Mouse (Mus musculus): ENCODE data around the gene Atp11a. TPM values are rescaled to one million over a fixed set of nuclear protein-coding genes. Genes with fewer than 3 reads are reported as not detected.

Atp11a gene
- polyA plus RNA-seq, 1 experiment from 2014 or later, result 1.0 TPM

DNA sequence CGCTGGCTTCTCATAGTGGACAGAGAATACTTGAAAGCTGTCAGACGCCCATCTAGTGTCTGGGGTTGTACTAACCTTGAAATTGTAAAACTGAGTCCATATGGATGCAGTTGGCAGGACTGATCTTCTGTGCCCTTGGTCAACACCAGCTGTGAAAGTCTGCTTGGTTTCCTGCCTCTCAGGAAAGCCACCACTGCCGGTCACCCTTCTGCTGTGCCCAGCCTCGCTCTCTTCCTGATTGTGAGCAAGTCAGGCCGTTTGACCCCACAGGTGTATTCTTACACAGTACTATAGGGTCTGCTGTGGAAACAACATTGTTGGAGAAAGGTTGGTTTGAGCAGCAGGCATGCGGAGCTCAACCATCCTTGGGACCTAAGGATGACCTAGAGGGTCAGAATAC, 120.3 kb downstream of the Atp11a start:
- H3K4me2 ChIP-seq (ENCODE audit: low read depth, low read length), result no peak overlapping the region
- H3K27ac ChIP-seq (ENCODE audit: low read length), result no peak overlapping the region
- peaks cover 44% of the 10 kb centered on the region for H3K27me3 ChIP-seq (ENCODE audit: control insufficient read depth, insufficient read depth, low read depth, low read length)
- no peaks in the 10 kb centered on the region; the same call in none of the 2 replicates for H3K4me1 ChIP-seq (ENCODE audit: control insufficient read depth, low read depth, low read length)
- H3K4me3 ChIP-seq (ENCODE audit: low read depth, low read length), result no peak overlapping the region
- H3K36me3 ChIP-seq (ENCODE audit: control insufficient read depth, insufficient read depth), result no peaks in the 10 kb centered on the region
- no peak for ATAC-seq (ENCODE audit: low read depth)
- WGBS (ENCODE audit: insufficient replicate concordance), result 47% methylated on average over 6 of the region's 6 CpGs
- no peaks in the 10 kb centered on the region for H3K9me3 ChIP-seq (replicated peaks; ENCODE audit: control insufficient read depth, low read length)
- H3K9ac ChIP-seq (ENCODE audit: low read depth, low read length), result no peak overlapping the region

DNA sequence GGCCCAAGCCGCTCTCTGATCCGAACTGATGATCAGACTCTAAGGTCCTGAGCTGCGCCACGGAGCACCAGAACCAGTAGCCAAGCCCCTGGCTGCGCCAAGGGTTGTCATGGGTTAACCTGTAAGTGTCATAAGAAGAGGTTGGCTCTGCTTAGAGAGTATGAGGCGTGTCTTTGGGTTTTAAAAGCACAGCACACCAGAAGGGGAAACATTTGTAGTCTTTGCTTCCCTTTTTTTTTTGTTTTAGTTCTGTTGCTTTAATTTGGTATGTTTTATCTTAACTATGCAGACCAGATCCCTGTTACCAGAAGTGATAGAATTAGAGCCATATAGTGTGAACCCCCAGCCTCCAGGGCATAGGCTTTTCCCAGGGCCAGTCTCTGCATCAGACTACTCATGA, 123.3 kb downstream of the Atp11a start:
- no peaks in the 10 kb centered on the region; the same call in 1 of the 2 replicates for H3K4me1 ChIP-seq (ENCODE audit: control insufficient read depth, low read depth, low read length)
- 63% methylated on average over 6 of the region's 6 CpGs for WGBS (ENCODE audit: insufficient replicate concordance)
- H3K9ac ChIP-seq (ENCODE audit: low read depth, low read length), result no peak overlapping the region
- no peak overlapping the region for H3K4me2 ChIP-seq (ENCODE audit: low read depth, low read length)
- H3K36me3 ChIP-seq (ENCODE audit: control insufficient read depth, insufficient read depth), result no peaks in the 10 kb centered on the region
- H3K27me3 ChIP-seq (ENCODE audit: control insufficient read depth, insufficient read depth, low read depth, low read length), result peaks cover 29% of the 10 kb centered on the region
- H3K4me3 ChIP-seq (ENCODE audit: low read depth, low read length), result no peak overlapping the region
- no peak for ATAC-seq (ENCODE audit: low read depth)
- no peak overlapping the region for H3K27ac ChIP-seq (ENCODE audit: low read length)
- no peaks in the 10 kb centered on the region for H3K9me3 ChIP-seq (replicated peaks; ENCODE audit: control insufficient read depth, low read length)

DNA sequence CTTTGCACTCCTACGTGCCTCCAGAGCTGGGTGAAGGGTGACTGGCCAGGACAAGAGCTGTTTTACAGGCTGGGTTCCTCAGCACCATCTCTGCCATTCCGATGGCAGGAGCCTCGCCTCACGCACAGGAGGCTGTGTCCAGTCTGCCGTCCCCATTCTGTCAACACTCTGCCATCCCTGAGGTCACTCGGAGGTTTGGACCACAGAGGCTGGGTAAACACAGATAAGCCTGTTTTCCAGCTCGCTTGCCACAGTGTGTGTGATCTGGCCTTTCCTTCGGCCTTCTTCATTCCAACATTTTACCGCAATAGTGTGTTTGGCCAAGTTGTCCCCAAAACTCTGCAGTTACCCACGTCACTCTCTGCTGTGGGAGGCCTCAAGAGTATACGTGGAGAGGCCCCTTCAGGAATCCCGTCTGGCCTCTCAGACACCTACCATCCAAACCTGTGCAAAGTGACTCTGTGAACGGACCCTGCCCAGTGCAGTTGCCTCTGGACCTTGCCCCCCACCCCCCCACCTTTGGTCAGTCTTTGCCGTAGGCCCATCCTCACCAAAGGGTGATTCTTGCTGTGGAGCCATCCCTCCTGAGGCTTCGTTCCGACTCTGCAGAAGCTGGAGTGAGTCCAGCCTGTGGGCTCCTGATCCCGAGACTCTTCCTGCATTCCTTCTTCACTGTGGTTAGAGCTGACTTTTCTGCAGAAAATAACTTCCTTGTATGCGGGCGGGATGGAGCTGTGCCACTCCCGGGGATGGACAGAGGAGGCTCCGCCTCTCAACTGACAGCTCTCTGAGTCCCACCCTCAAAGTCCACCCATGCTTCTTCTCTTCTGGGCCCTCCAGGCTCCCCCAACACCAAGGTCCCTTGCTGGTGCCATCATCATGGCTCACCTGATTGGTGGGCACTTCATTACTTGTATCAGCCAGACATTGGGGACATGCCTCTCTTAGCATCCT, 126.5 kb downstream of the Atp11a start:
- ATAC-seq (ENCODE audit: low read depth), result no peak

DNA sequence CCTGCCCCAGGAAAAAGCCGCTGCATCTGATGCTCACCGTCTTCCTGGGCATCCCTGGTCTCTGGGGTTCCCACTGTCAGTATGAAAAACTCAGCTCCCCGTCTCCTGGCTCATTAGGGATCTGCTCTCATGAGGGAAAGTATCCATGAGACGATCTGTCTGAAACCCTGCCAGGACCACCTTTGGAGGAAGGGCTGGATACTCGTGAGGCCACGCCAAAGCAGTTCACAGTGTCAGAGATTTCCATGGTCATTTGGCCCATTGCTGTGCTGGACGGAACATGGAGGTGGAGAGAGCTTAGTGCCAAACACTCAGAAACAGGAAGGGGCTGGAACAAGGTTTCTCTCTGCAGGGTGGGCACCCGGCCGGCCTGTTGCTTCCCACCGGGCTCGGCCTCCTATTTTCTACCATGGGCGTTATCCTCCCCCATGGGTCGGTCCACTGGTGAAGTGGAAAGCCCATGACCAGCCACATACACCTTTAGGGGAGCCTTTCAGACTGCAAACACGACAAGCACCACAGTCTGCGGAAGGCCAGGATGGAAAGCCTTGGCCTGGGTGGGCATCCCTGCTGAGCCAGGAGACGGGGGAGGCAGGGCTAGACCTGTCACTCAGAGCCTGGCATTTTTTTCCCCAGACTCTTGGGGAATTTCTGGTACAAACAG, 131.1 kb downstream of the Atp11a start:
- H3K9ac ChIP-seq (ENCODE audit: low read depth, low read length), result no peak overlapping the region
- H3K36me3 ChIP-seq (ENCODE audit: control insufficient read depth, insufficient read depth), result no peaks in the 10 kb centered on the region
- H3K27ac ChIP-seq (ENCODE audit: low read length), result no peak overlapping the region
- WGBS (ENCODE audit: insufficient replicate concordance), result 76% methylated on average over 16 of the region's 16 CpGs
- H3K9me3 ChIP-seq (replicated peaks; ENCODE audit: control insufficient read depth, low read length), result no peaks in the 10 kb centered on the region
- no peak for ATAC-seq (ENCODE audit: low read depth)
- peaks cover 15% of the 10 kb centered on the region for H3K27me3 ChIP-seq (ENCODE audit: control insufficient read depth, insufficient read depth, low read depth, low read length)
- no peak overlapping the region for H3K4me3 ChIP-seq (ENCODE audit: low read depth, low read length)
- H3K4me1 ChIP-seq (ENCODE audit: control insufficient read depth, low read depth, low read length), result no peaks in the 10 kb centered on the region; the same call in 1 of the 2 replicates
- no peak overlapping the region for H3K4me2 ChIP-seq (ENCODE audit: low read depth, low read length)

More for the DNA sequence above, 126.5 kb downstream of the Atp11a start:
- Histone ChIP-seq H3K27me3 (ENCODE audit: control insufficient read depth, insufficient read depth, low read depth, low read length) (peaks cover 15% of the 10 kb centered on the region), H3K9ac (ENCODE audit: low read depth, low read length) (no peak overlapping the region), H3K36me3 (ENCODE audit: control insufficient read depth, insufficient read depth) (no peaks in the 10 kb centered on the region), H3K4me3 (ENCODE audit: low read depth, low read length) (no peak overlapping the region), H3K9me3 (replicated peaks; ENCODE audit: control insufficient read depth, low read length) (no peaks in the 10 kb centered on the region), H3K4me1 (ENCODE audit: control insufficient read depth, low read depth, low read length) (no peaks in the 10 kb centered on the region; the same call in 1 of the 2 replicates), H3K4me2 (ENCODE audit: low read depth, low read length) (no peak overlapping the region), H3K27ac (ENCODE audit: low read length) (no peak overlapping the region)
- WGBS (ENCODE audit: insufficient replicate concordance), result 52% methylated on average over 21 of the region's 21 CpGs

DNA sequence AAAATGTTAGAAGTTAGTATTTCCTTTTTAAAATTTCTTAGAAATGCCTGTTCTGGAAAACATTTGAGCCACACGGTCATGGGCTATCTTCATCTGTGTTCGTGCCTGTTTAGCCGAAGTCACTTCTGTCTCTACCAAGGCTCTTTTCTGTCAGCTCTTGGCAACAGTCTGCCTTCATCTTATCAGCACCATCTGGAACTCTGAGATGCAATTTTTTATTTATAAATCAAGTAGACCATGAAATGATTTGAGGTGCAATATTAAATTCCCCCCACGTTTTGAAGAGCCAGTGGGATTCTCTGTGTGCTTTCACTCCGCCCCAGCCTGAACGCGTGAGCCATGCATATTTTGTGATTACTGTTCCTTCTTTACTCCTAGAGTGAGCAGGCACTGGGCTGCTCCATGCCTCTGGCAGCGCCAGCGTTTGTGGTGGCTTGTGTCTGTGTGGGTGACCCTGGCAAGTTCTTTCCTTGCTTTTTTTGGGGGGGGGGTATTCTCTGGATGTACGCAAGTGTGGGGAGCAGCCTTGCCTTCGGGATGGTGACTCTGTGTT, 132.3 kb downstream of the Atp11a start:
- no peak for ATAC-seq (ENCODE audit: low read depth)
- peaks cover 10% of the 10 kb centered on the region for H3K27me3 ChIP-seq (ENCODE audit: control insufficient read depth, insufficient read depth, low read depth, low read length)

DNA sequence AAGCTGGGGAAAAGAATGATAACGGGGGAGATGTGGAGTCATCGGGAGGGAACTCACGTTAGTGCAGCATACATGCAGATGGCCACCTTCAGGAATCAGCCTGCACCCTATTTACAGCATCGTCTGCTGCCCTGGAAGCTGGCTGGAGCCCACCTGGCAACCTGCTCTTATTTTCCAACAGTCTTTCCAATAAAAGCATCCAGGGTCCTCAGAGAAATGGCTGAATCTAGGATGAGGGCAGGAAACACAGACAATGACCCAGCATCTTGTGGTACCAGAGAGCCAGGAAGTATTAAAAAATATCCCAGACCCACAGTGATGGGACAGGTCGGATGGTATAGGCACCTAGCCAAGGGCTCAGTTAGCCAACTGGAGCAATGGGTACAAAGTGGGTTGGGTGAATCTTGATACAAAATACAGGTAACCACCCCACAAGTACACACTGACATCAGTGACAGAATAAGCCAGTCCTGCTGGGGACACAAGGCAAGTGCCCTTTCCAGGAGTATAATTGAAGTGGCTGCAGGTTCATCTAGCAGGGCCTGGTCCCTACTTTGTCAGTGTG, 136.2 kb downstream of the Atp11a start:
- no peak overlapping the region for H3K4me2 ChIP-seq (ENCODE audit: low read depth, low read length)
- H3K4me3 ChIP-seq (ENCODE audit: low read depth, low read length), result no peak overlapping the region
- no peaks in the 10 kb centered on the region for H3K4me1 ChIP-seq (ENCODE audit: control insufficient read depth, low read depth, low read length)
- H3K9me3 ChIP-seq (replicated peaks; ENCODE audit: control insufficient read depth, low read length), result no peaks in the 10 kb centered on the region
- no peak for ATAC-seq (ENCODE audit: low read depth)
- peaks cover 13% of the 10 kb centered on the region for H3K27me3 ChIP-seq (ENCODE audit: control insufficient read depth, insufficient read depth, low read depth, low read length)
- no peaks in the 10 kb centered on the region for H3K36me3 ChIP-seq (ENCODE audit: control insufficient read depth, insufficient read depth)
- H3K27ac ChIP-seq (ENCODE audit: low read length), result no peak overlapping the region
- 44% methylated on average over 5 of the region's 5 CpGs for WGBS (ENCODE audit: insufficient replicate concordance)
- no peak overlapping the region for H3K9ac ChIP-seq (ENCODE audit: low read depth, low read length)

More for the DNA sequence above, 132.3 kb downstream of the Atp11a start:
- no peak overlapping the region for H3K27ac ChIP-seq (ENCODE audit: low read length)
- no peak overlapping the region for H3K4me2 ChIP-seq (ENCODE audit: low read depth, low read length)
- H3K4me3 ChIP-seq (ENCODE audit: low read depth, low read length), result no peak overlapping the region
- 70% methylated on average over 11 of the region's 11 CpGs for WGBS (ENCODE audit: insufficient replicate concordance)
- no peak overlapping the region for H3K9ac ChIP-seq (ENCODE audit: low read depth, low read length)
- no peaks in the 10 kb centered on the region for H3K9me3 ChIP-seq (replicated peaks; ENCODE audit: control insufficient read depth, low read length)
- H3K36me3 ChIP-seq (ENCODE audit: control insufficient read depth, insufficient read depth), result no peaks in the 10 kb centered on the region
- no peaks in the 10 kb centered on the region for H3K4me1 ChIP-seq (ENCODE audit: control insufficient read depth, low read depth, low read length)

DNA sequence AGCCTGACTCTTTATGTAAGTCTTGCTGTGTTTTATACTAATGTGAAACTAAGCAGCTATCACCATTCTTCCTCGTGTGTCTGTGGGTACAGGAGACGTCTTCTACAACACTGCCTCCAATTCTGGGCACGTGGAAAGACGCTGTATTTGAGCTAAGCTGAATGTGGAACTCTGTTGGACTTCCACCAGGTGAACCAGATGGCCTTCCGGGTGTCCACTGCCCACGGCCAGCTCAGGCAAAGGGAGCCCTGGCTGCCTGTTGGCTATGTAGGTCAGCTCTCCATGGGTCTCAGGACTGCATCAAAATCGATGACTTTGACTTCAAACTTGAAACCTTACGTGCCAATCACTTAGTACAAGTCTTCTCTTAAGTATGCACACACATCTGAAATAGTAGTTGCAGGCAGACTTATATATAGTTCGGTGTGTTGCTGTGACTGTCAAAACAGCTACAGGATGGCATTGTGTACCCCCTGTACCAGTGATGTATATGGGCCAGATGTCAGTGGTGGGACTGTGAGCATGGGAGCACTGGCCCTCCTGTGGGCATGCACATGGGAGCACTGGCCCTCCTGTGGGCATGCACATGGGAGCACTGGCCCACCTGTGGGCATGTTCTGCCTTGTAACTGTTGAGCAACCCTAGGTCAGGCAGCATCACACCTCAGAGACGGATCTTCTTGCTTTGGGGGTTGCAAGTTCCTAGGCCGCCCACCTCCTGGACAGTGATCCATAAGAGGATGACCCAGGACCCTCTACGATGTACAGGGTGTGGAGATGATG, 137.2 kb downstream of the Atp11a start:
- Histone ChIP-seq H3K36me3 (ENCODE audit: control insufficient read depth, insufficient read depth) (no peaks in the 10 kb centered on the region), H3K4me3 (ENCODE audit: low read depth, low read length) (no peak overlapping the region), H3K4me2 (ENCODE audit: low read depth, low read length) (no peak overlapping the region), H3K4me1 (ENCODE audit: control insufficient read depth, low read depth, low read length) (no peaks in the 10 kb centered on the region), H3K27me3 (ENCODE audit: control insufficient read depth, insufficient read depth, low read depth, low read length) (peaks cover 16% of the 10 kb centered on the region), H3K9me3 (replicated peaks; ENCODE audit: control insufficient read depth, low read length) (no peaks in the 10 kb centered on the region), H3K9ac (ENCODE audit: low read depth, low read length) (no peak overlapping the region), H3K27ac (ENCODE audit: low read length) (no peak overlapping the region)
- no peak for ATAC-seq (ENCODE audit: low read depth)
- WGBS (ENCODE audit: insufficient replicate concordance), result 59% methylated on average over 12 of the region's 12 CpGs

DNA sequence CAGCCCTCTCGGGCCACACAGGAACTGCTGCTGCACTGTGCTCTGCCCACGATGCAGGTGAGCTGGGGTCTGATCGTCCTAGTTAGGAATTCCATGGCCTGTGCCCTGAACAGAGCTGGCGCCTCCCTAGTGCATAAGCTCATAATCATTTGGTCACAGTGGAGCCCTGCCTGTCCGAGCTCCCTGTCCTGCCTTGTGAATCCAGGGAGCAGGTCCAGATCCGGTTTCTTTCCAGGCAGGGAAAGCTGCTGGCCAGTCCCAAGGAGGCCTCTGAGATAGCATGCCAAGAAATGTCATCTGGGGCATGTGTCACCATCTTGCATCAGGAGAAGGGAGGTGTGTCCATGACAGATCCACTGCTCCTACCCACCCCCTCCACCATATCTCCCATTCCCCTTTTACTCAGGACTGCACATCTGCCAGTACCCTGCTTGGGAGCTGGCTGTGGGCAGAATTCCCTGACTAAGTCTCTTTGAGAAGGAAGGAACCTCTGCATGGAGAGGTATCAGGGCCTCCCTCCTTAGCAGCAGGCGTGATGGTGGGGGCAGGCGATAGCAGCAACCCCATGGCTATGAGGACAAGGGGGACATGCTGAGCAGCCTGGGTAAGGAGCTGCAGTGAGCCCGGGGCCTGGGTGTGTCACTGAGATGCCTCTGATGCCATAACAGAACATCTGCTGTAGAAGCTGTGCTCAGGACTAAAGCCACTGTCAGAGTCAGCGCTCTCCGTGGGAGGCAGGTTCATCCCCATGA, 138.1 kb downstream of the Atp11a start:
- ATAC-seq (ENCODE audit: low read depth), result no peak
- H3K4me3 ChIP-seq (ENCODE audit: low read depth, low read length), result no peak overlapping the region
- 59% methylated on average over 11 of the region's 11 CpGs for WGBS (ENCODE audit: insufficient replicate concordance)
- no peaks in the 10 kb centered on the region for H3K4me1 ChIP-seq (ENCODE audit: control insufficient read depth, low read depth, low read length)
- no peaks in the 10 kb centered on the region for H3K36me3 ChIP-seq (ENCODE audit: control insufficient read depth, insufficient read depth)
- peaks cover 22% of the 10 kb centered on the region for H3K27me3 ChIP-seq (ENCODE audit: control insufficient read depth, insufficient read depth, low read depth, low read length)
- H3K4me2 ChIP-seq (ENCODE audit: low read depth, low read length), result no peak overlapping the region
- no peak overlapping the region for H3K9ac ChIP-seq (ENCODE audit: low read depth, low read length)
- no peak overlapping the region for H3K27ac ChIP-seq (ENCODE audit: low read length)
- H3K9me3 ChIP-seq (replicated peaks; ENCODE audit: control insufficient read depth, low read length), result no peaks in the 10 kb centered on the region
